Mouse (Mus musculus): ENCODE results near the gene Zfp653. TPM values are rescaled to one million over a fixed set of nuclear protein-coding genes. Genes with fewer than 3 reads are reported as not detected.
"Not testable (repeated sequence)": the region's sequence is repeated elsewhere in the genome, so short reads cannot be mapped to it uniquely, and the experiment has no call there.

Gene Zfp653
- polyA plus RNA-seq, 1 experiment from 2014 or later, result 7.5 TPM

GRCm38 (mm10) chr9:22084667-22085021 lies 13.5 kb upstream of the Zfp653 start:
- peak overlapping the region; percentile 42; the same call in 1 of the 2 replicates for H3K27ac ChIP-seq (ENCODE audit: low read depth, low read length)
- peaks cover 3% of the 10 kb centered on the region; the same call in 1 of the 2 replicates for H3K4me1 ChIP-seq (replicated peaks; ENCODE audit: control insufficient read depth, insufficient read depth, low read length)
- no peaks in the 10 kb centered on the region for H3K9me3 ChIP-seq (ENCODE audit: control insufficient read depth, low read length)
- H3K27me3 ChIP-seq (replicated peaks; ENCODE audit: control insufficient read depth, insufficient read depth, low read length), result no peaks in the 10 kb centered on the region
- peak overlapping the region; percentile 83 for H3K4me3 ChIP-seq (ENCODE audit: low read depth, low read length)
- 28% methylated on average over 4 of the region's 4 CpGs for WGBS
- H3K9ac ChIP-seq (ENCODE audit: low read depth, low read length), result peak overlapping the region; percentile 77
- DNase-seq (ENCODE audit: low spot score) (no peak), ATAC-seq (replicated peaks; ENCODE audit: low FRiP score) (no peak)
- peak overlapping the region; percentile 67 for H3K4me2 ChIP-seq
- no peaks in the 10 kb centered on the region; the same call in 1 of the 2 replicates for H3K36me3 ChIP-seq (ENCODE audit: control insufficient read depth, insufficient read depth, low read length)

- Histone ChIP-seq H3K9me3 (ENCODE audit: control insufficient read depth, low read length) (no peaks in the 10 kb centered on the region), H3K36me3 (ENCODE audit: control insufficient read depth, insufficient read depth, low read length) (peaks cover 19% of the 10 kb centered on the region), H3K27ac (ENCODE audit: low read depth, low read length) (no peak overlapping the region), H3K4me1 (replicated peaks; ENCODE audit: control insufficient read depth, insufficient read depth, low read length) (no peaks in the 10 kb centered on the region), H3K27me3 (replicated peaks; ENCODE audit: control insufficient read depth, insufficient read depth, low read length) (no peaks in the 10 kb centered on the region), H3K9ac (ENCODE audit: low read depth, low read length) (no peak overlapping the region), H3K4me3 (ENCODE audit: low read depth, low read length) (no peak overlapping the region), H3K4me2 (no peak overlapping the region)
- DNase-seq (ENCODE audit: low spot score) (no peak), ATAC-seq (replicated peaks; ENCODE audit: low FRiP score) (no peak)
- 93% methylated on average over 23 of the region's 23 CpGs for WGBS
Measured at GRCm38 (mm10) chr9:22076223-22076622, 5.0 kb upstream of the Zfp653 start.

- not testable (repeated sequence) for ATAC-seq (replicated peaks; ENCODE audit: low FRiP score); H3K4me1 ChIP-seq (replicated peaks; ENCODE audit: control insufficient read depth, insufficient read depth, low read length); H3K27ac ChIP-seq (ENCODE audit: low read depth, low read length); DNase-seq (ENCODE audit: low spot score); H3K4me2 ChIP-seq; H3K9ac ChIP-seq (ENCODE audit: low read depth, low read length); H3K4me3 ChIP-seq (ENCODE audit: low read depth, low read length); H3K9me3 ChIP-seq (ENCODE audit: control insufficient read depth, low read length); H3K27me3 ChIP-seq (replicated peaks; ENCODE audit: control insufficient read depth, insufficient read depth, low read length)
- 84% methylated on average over 5 of the region's 5 CpGs for WGBS
- peaks cover 19% of the 10 kb centered on the region for H3K36me3 ChIP-seq (ENCODE audit: control insufficient read depth, insufficient read depth, low read length)
Measured at GRCm38 (mm10) chr9:22075778-22076177, 4.6 kb upstream of the Zfp653 start.

- 97% methylated on average over 4 of the region's 4 CpGs for WGBS
- Histone ChIP-seq H3K9ac (ENCODE audit: low read depth, low read length) (no peak overlapping the region), H3K36me3 (ENCODE audit: control insufficient read depth, insufficient read depth, low read length) (peaks cover 17% of the 10 kb centered on the region), H3K4me2 (no peak overlapping the region), H3K27ac (ENCODE audit: low read depth, low read length) (no peak overlapping the region), H3K4me3 (ENCODE audit: low read depth, low read length) (no peak overlapping the region), H3K27me3 (replicated peaks; ENCODE audit: control insufficient read depth, insufficient read depth, low read length) (no peaks in the 10 kb centered on the region), H3K9me3 (ENCODE audit: control insufficient read depth, low read length) (no peaks in the 10 kb centered on the region), H3K4me1 (replicated peaks; ENCODE audit: control insufficient read depth, insufficient read depth, low read length) (peaks cover 3% of the 10 kb centered on the region; the same call in 1 of the 2 replicates)
- ATAC-seq (replicated peaks; ENCODE audit: low FRiP score), result no peak
- no peak for DNase-seq (ENCODE audit: low spot score)
Measured at GRCm38 (mm10) chr9:22072276-22072675, 1.1 kb upstream of the Zfp653 start.

GRCm38 (mm10) chr9:22069881-22070553 lies 1.2 kb downstream of the Zfp653 start:
- ATAC-seq (replicated peaks; ENCODE audit: low FRiP score) (no peak), DNase-seq (ENCODE audit: low spot score) (no peak)
- H3K9me3 ChIP-seq (ENCODE audit: control insufficient read depth, low read length), result no peaks in the 10 kb centered on the region
- H3K27ac ChIP-seq (ENCODE audit: low read depth, low read length), result no peak overlapping the region
- peaks cover 18% of the 10 kb centered on the region for H3K36me3 ChIP-seq (ENCODE audit: control insufficient read depth, insufficient read depth, low read length)
- 71% methylated on average over 4 of the region's 4 CpGs for WGBS
- no peaks in the 10 kb centered on the region for H3K27me3 ChIP-seq (replicated peaks; ENCODE audit: control insufficient read depth, insufficient read depth, low read length)
- H3K4me1 ChIP-seq (replicated peaks; ENCODE audit: control insufficient read depth, insufficient read depth, low read length), result peaks cover 3% of the 10 kb centered on the region
- peak overlapping the region; percentile 69 for H3K4me2 ChIP-seq
- peak overlapping the region; percentile 73 for H3K4me3 ChIP-seq (ENCODE audit: low read depth, low read length)
- peak overlapping the region; percentile 34 for H3K9ac ChIP-seq (ENCODE audit: low read depth, low read length)

- Histone ChIP-seq H3K27ac (ENCODE audit: low read depth, low read length) (no peak overlapping the region), H3K4me3 (ENCODE audit: low read depth, low read length) (no peak overlapping the region), H3K9ac (ENCODE audit: low read depth, low read length) (no peak overlapping the region), H3K27me3 (replicated peaks; ENCODE audit: control insufficient read depth, insufficient read depth, low read length) (no peaks in the 10 kb centered on the region), H3K4me1 (replicated peaks; ENCODE audit: control insufficient read depth, insufficient read depth, low read length) (peaks cover 3% of the 10 kb centered on the region), H3K4me2 (no peak overlapping the region), H3K36me3 (ENCODE audit: control insufficient read depth, insufficient read depth, low read length) (peaks cover 22% of the 10 kb centered on the region), H3K9me3 (ENCODE audit: control insufficient read depth, low read length) (no peaks in the 10 kb centered on the region)
- WGBS, result 84% methylated on average over 5 of the region's 5 CpGs
- no peak for ATAC-seq (replicated peaks; ENCODE audit: low FRiP score)
- no peak for DNase-seq (ENCODE audit: low spot score)
Measured at GRCm38 (mm10) chr9:22067195-22067594, 4.0 kb downstream of the Zfp653 start.

- Histone ChIP-seq H3K9ac (ENCODE audit: low read depth, low read length) (no peak overlapping the region), H3K4me1 (replicated peaks; ENCODE audit: control insufficient read depth, insufficient read depth, low read length) (peaks cover 3% of the 10 kb centered on the region), H3K4me2 (no peak overlapping the region), H3K27me3 (replicated peaks; ENCODE audit: control insufficient read depth, insufficient read depth, low read length) (no peaks in the 10 kb centered on the region), H3K27ac (ENCODE audit: low read depth, low read length) (no peak overlapping the region), H3K4me3 (ENCODE audit: low read depth, low read length) (no peak overlapping the region), H3K36me3 (ENCODE audit: control insufficient read depth, insufficient read depth, low read length) (peaks cover 22% of the 10 kb centered on the region), H3K9me3 (ENCODE audit: control insufficient read depth, low read length) (no peaks in the 10 kb centered on the region)
- ATAC-seq (replicated peaks; ENCODE audit: low FRiP score) (no peak), DNase-seq (ENCODE audit: low spot score) (no peak)
- WGBS, result 72% methylated on average over 3 of the region's 3 CpGs
Measured at GRCm38 (mm10) chr9:22066433-22066832, 4.7 kb downstream of the Zfp653 start.

GRCm38 (mm10) chr9:22065642-22066041 lies 5.5 kb downstream of the Zfp653 start:
- H3K4me1 ChIP-seq (replicated peaks; ENCODE audit: control insufficient read depth, insufficient read depth, low read length), result peaks cover 3% of the 10 kb centered on the region
- WGBS, result 82% methylated on average over 11 of the region's 11 CpGs
- no peak overlapping the region for H3K4me3 ChIP-seq (ENCODE audit: low read depth, low read length)
- DNase-seq (ENCODE audit: low spot score), result no peak
- H3K27ac ChIP-seq (ENCODE audit: low read depth, low read length), result 0 out of 2 replicates have a peak overlapping the region, but pooled peaks have one; percentile 19
- H3K4me2 ChIP-seq, result no peak overlapping the region
- H3K9me3 ChIP-seq (ENCODE audit: control insufficient read depth, low read length), result no peaks in the 10 kb centered on the region
- no peaks in the 10 kb centered on the region for H3K27me3 ChIP-seq (replicated peaks; ENCODE audit: control insufficient read depth, insufficient read depth, low read length)
- H3K9ac ChIP-seq (ENCODE audit: low read depth, low read length), result no peak overlapping the region
- peaks cover 22% of the 10 kb centered on the region for H3K36me3 ChIP-seq (ENCODE audit: control insufficient read depth, insufficient read depth, low read length)
- 0 out of 2 replicates have a peak, but pooled peaks have one; percentile 17 for ATAC-seq (replicated peaks; ENCODE audit: low FRiP score)

- ATAC-seq (replicated peaks; ENCODE audit: low FRiP score) (no peak), DNase-seq (ENCODE audit: low spot score) (no peak)
- 81% methylated on average over 3 of the region's 3 CpGs for WGBS
- Histone ChIP-seq H3K4me3 (ENCODE audit: low read depth, low read length) (no peak overlapping the region), H3K4me2 (no peak overlapping the region), H3K27me3 (replicated peaks; ENCODE audit: control insufficient read depth, insufficient read depth, low read length) (no peaks in the 10 kb centered on the region), H3K36me3 (ENCODE audit: control insufficient read depth, insufficient read depth, low read length) (peaks cover 25% of the 10 kb centered on the region), H3K9me3 (ENCODE audit: control insufficient read depth, low read length) (no peaks in the 10 kb centered on the region), H3K27ac (ENCODE audit: low read depth, low read length) (no peak overlapping the region), H3K9ac (ENCODE audit: low read depth, low read length) (no peak overlapping the region), H3K4me1 (replicated peaks; ENCODE audit: control insufficient read depth, insufficient read depth, low read length) (no peaks in the 10 kb centered on the region; the same call in 1 of the 2 replicates)
Measured at GRCm38 (mm10) chr9:22064341-22064740, 6.8 kb downstream of the Zfp653 start.
